Mouse (Mus musculus): ENCODE data around the gene Slc15a1.

Slc15a1 gene

GRCm38 (mm10) chr14:121504781-121505484 is at the start of gene Slc15a1:
Gene Slc15a1, minus strand, starts transcription at chr14:121505252.
- no peak for DNase-seq

GRCm38 (mm10) chr14:121553785-121554184 is 48.7 kb upstream of the Slc15a1 start:
- no peak for DNase-seq

- no peak for DNase-seq
These were observed 47.5 kb upstream of the Slc15a1 start for GRCm38 (mm10) chr14:121552586-121552985.

GRCm38 (mm10) chr14:121549834-121550233 is 44.8 kb upstream of the Slc15a1 start:
- no peak for DNase-seq

GRCm38 (mm10) chr14:121547745-121548144 is 42.7 kb upstream of the Slc15a1 start:
- no peak for DNase-seq

- no peak for DNase-seq
These were observed 41.6 kb upstream of the Slc15a1 start for GRCm38 (mm10) chr14:121546621-121547020.

- no peak for DNase-seq
These were observed 40.7 kb upstream of the Slc15a1 start for GRCm38 (mm10) chr14:121545551-121546331.

GRCm38 (mm10) chr14:121541262-121541661 is 36.2 kb upstream of the Slc15a1 start:
- no peak for DNase-seq

GRCm38 (mm10) chr14:121534501-121534900 is 29.4 kb upstream of the Slc15a1 start:
- no peak for DNase-seq

- no peak for DNase-seq
These were observed 25.8 kb upstream of the Slc15a1 start for GRCm38 (mm10) chr14:121530853-121531252.

- DNase-seq: no peak
These were observed 22.8 kb upstream of the Slc15a1 start for GRCm38 (mm10) chr14:121527883-121528282.

GRCm38 (mm10) chr14:121527201-121527600 is 22.1 kb upstream of the Slc15a1 start:
- no peak for DNase-seq

GRCm38 (mm10) chr14:121521709-121522108 is 16.7 kb upstream of the Slc15a1 start:
- DNase-seq: peak; percentile 41 to 71

- DNase-seq: no peak
These were observed 11.8 kb upstream of the Slc15a1 start for GRCm38 (mm10) chr14:121516881-121517280.

- no peak for DNase-seq
These were observed 3.9 kb upstream of the Slc15a1 start for GRCm38 (mm10) chr14:121508929-121509328.

- DNase-seq: no peak
These were observed 1.3 kb upstream of the Slc15a1 start for GRCm38 (mm10) chr14:121506336-121506735.

- no peak for DNase-seq
These were observed 421 bp upstream of the Slc15a1 start for GRCm38 (mm10) chr14:121505485-121505860.

- DNase-seq: no peak
These were observed 4.5 kb downstream of the Slc15a1 start for GRCm38 (mm10) chr14:121500577-121500976.

GRCm38 (mm10) chr14:121499769-121500168 is 5.3 kb downstream of the Slc15a1 start:
- no peak for DNase-seq

- no peak for DNase-seq
These were observed 7.3 kb downstream of the Slc15a1 start for GRCm38 (mm10) chr14:121497800-121498199.

- DNase-seq: peak; percentile 17 to 25
These were observed 9.3 kb downstream of the Slc15a1 start for GRCm38 (mm10) chr14:121495741-121496140.

GRCm38 (mm10) chr14:121495120-121495519 is 9.9 kb downstream of the Slc15a1 start:
- DNase-seq: no peak

- no peak for DNase-seq
These were observed 10.8 kb downstream of the Slc15a1 start for GRCm38 (mm10) chr14:121494238-121494637.

- DNase-seq: no peak
These were observed 11.3 kb downstream of the Slc15a1 start for GRCm38 (mm10) chr14:121493712-121494111.
